Comparison of ENCODE assay signal across 35 mouse cellular contexts in genomic region chr8:77738419-77738818, GRCm38 (mm10). TPM values are rescaled to one million over a fixed set of nuclear protein-coding genes. Genes with fewer than 3 reads are reported as not detected.
"Had no signal": no experiment of that assay in that cellular context is flagged by ENCODE, and none has a peak within 500 bp of the region (broad histone marks: within the 10 kb centered on the region; RNA-seq: fewer than 3 reads in every experiment).

No protein-coding gene starts in this region.

- H3K9me3 ChIP-seq: heart, embryonic 12.5 days; heart, embryonic 15.5 days; hindbrain, embryonic 10.5 days; hindbrain, embryonic 12.5 days; hindbrain, embryonic 13.5 days; hindbrain, embryonic 15.5 days; intestine, embryonic 15.5 days; kidney, embryonic 15.5 days had no signal

- H3K27ac ChIP-seq: heart, embryonic 13.5 days; heart, embryonic 15.5 days; hindbrain, embryonic 10.5 days; hindbrain, embryonic 12.5 days; hindbrain, embryonic 13.5 days; hindbrain, embryonic 14.5 days; hindbrain, embryonic 15.5 days; hindbrain, postnatal 0 days; intestine, embryonic 15.5 days; kidney, embryonic 15.5 days; kidney, postnatal 0 days; layer of hippocampus, adult 2 months; left cerebral cortex, adult 2 months had no signal

- ATAC-seq: hindbrain, embryonic 16.5 days; hindbrain, postnatal 0 days; inflammation-experienced regulatory T-cells, adult 6 months; intestine, embryonic 15.5 days; intestine, embryonic 16.5 days; intestine, postnatal 0 days had no signal

- H3K4me2 ChIP-seq: heart, embryonic 11.5 days; heart, embryonic 12.5 days; heart, embryonic 13.5 days; heart, embryonic 15.5 days; hindbrain, embryonic 12.5 days; hindbrain, embryonic 13.5 days; hindbrain, embryonic 14.5 days; hindbrain, embryonic 15.5 days; intestine, embryonic 15.5 days; kidney, embryonic 15.5 days had no signal

- H3K4me1 ChIP-seq: heart, embryonic 12.5 days; heart, embryonic 13.5 days; hindbrain, embryonic 12.5 days; hindbrain, embryonic 13.5 days; hindbrain, embryonic 15.5 days had no signal

- H3K36me3 ChIP-seq: heart, embryonic 12.5 days; heart, embryonic 13.5 days; heart, embryonic 15.5 days; hindbrain, embryonic 10.5 days; hindbrain, embryonic 12.5 days; hindbrain, embryonic 13.5 days; hindbrain, embryonic 15.5 days; intestine, embryonic 15.5 days; kidney, embryonic 15.5 days had no signal

- H3K27me3 ChIP-seq: heart, embryonic 12.5 days; heart, embryonic 13.5 days; heart, embryonic 15.5 days; hindbrain, embryonic 12.5 days; hindbrain, embryonic 13.5 days; hindbrain, embryonic 15.5 days; intestine, embryonic 15.5 days; kidney, embryonic 15.5 days had no signal

- DNase-seq: heart, postnatal 10 days; heart, postnatal 14 days; heart, postnatal 36 days; heart, postnatal 4 days; kidney, adult 11 months; kidney, adult 18-20 months; kidney, adult 2 months; kidney, adult 8-10 months; kidney, adult 9 months; kidney, postnatal 10 days; kidney, postnatal 14 days; kidney, postnatal 25 days; kidney, postnatal 36 days; kidney, postnatal 4 days; layer of hippocampus, adult 9-11 months; layer of hippocampus, postnatal 36 days had no signal

- H3K4me3 ChIP-seq: heart, embryonic 12.5 days; heart, embryonic 13.5 days; heart, embryonic 15.5 days; hindbrain, embryonic 10.5 days; hindbrain, embryonic 12.5 days; hindbrain, embryonic 13.5 days; hindbrain, embryonic 15.5 days; intestine, embryonic 15.5 days; kidney, embryonic 15.5 days; layer of hippocampus, adult 2 months; left cerebral cortex, adult 2 months had no signal

- H3K9ac ChIP-seq: heart, embryonic 12.5 days; heart, embryonic 13.5 days; heart, embryonic 15.5 days; hindbrain, embryonic 12.5 days; hindbrain, embryonic 13.5 days; hindbrain, embryonic 14.5 days; hindbrain, embryonic 15.5 days; intestine, embryonic 15.5 days; kidney, embryonic 15.5 days had no signal

RNA-seq across cellular contexts. Expression of gene Ednra, which starts 14.2 kb away (rescaled TPM):
- polyA plus RNA-seq: inflammation-experienced regulatory T-cells, adult 6 months had no signal
